Mouse (Mus musculus) embryo, embryonic 9.5 days (tissue): ENCODE measurements at regions not wholly inside any gene's neighbourhood (a gene's known extent, or its start where the extent isn't known, plus 50 kb on each side); places are given as distances from the start of the nearest gene placed in this dataset.

Experiments used
- DNase-seq: peaks from one replicate; pipeline ENCODE4 v3.0.0-alpha.2; 2017; ENCODE audit errors: extremely low spot score

DNA sequence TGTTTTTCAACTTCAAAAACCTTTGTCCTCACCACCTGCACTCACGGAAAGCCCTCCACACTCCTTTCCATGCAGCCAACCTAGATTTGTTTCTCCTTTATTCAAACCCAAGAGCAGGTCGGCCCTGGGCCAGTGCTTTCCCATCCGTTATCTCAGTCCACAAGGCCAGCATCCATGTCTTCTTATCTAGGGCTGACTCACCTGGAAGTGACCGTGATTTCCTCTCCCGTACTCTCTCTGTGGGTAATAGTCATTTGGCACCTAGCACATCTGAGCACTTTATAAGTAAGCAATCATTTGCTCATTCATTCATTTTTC, 106.2 kb downstream of the Rassf10 start:
- DNase-seq = no peak

DNA sequence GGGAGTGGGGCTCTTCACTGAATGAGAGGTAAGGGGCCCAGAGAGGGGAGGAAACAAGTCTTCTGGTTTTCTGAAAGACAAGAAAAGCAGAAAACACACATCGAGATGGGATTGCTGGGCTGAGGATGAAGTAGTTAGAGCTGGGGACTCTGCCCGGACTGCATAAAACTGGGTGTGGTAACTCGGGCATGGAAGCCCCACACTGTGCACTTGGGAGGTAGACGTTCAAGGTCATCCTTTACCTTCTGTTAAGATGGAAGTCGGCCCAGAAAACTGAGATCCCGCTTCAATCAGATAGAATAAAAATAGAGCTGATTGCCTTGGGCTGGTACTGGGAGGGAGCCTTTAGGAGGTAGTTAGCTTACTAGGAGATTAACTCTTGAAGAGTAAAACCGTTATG, 107.2 kb downstream of the Rassf10 start:
- DNase-seq = no peak

DNA sequence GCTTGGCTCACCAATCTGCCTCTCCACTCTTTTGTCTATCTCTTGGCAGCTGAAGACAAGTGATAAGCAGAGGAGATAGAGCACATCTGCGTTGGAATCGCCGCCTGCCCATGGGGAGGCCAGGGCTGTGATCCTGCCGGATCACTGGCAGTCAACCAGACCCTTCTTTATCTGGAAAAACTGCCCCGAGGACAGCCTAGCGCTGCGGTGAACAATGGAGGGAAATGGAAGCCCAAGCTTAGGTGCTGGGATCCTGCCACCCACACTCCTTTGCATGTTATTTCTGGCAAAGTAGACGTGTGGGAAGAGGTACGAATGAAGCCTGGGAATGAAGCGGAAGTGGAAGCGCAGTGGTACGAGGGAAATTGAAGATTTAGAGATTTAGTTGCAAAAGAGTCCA, 112.8 kb downstream of the Rassf10 start:
- no peak for DNase-seq

DNA sequence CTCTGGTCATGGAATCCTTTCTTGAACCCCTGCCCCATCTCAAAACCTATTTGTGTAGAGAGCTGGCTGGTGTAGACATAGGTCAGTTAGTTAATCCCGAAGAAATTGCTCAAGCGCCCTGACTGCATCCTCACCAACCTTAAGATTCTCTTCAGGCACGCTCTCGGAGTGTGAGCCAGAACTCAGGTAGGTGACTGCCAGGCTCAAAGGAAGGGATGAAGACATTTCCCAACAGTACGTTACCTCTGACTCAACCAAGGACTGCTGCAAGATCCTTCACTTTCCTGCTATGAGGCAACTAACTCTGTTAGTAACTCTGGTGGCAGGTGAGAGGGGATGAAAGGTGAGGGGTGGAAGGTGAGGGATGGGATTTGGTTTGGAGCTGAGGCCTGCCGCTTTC, 114.5 kb downstream of the Rassf10 start:
- no peak for DNase-seq

DNA sequence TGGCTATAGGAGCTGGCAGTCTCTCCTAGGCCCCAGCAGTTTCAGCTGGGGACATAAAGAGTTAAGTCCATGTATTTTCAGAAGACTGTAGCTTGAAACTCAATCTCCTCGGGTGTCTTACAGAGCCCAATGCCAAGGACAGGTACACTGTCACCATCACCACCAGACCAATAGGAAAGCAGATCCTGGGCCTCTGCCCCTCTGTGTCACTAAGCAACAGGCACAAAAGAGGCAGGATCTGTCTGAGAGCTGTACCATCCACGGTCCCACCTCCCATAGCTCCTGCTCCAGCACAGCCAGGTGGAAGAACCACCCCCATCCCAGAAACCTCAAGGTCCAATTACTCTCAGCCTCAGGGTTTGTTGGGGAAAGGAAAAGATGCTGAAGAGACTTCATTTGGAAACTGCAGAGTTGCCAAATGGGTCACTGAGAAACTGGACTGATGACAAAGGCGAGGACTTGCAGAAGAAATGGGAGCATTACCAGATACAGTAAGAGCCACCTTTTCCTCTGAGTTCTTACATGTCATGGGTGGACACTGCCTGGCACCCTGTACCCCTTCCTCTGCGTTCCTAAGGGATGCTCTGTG, 115.7 kb downstream of the Rassf10 start:
- no peak for DNase-seq

DNA sequence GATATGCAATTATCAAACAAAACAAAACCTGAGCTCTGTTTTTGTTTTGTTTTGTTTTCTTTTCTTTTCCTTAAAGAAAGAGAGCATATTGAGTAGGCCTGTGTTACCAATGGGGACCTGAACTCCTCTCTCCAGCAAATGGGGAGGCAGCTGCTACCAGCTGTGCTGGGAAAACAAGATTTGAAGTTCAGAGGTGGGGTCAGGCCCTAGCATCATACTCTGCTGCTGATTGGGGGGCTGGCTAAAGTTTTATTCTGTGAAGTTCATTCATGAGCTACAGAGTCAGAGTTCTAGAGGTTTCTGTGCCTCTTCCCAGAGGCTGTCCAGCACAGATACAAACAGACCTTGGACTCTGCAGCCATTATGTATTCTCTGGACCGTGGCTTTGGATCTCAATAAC, 117.7 kb downstream of the Rassf10 start:
- DNase-seq = no peak

DNA sequence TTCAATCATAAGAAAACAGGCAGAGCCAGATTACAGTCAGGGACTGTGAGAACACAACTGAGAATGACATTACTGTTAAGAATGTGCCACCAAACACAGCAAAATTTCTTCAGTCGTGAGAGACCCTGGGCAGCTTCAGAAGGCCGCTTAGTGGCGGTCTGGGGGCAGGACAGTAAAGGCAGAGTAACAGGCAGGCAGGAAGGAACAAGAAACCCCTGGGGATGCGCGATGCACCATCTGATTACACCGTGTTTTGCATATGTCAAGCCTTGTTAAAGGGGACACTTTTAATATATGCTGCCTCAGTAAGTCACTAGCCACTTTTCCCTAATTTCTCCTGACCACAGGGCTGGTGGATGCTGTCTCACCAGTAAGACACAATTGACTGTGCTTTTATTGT, 120.0 kb downstream of the Rassf10 start:
- no peak for DNase-seq

DNA sequence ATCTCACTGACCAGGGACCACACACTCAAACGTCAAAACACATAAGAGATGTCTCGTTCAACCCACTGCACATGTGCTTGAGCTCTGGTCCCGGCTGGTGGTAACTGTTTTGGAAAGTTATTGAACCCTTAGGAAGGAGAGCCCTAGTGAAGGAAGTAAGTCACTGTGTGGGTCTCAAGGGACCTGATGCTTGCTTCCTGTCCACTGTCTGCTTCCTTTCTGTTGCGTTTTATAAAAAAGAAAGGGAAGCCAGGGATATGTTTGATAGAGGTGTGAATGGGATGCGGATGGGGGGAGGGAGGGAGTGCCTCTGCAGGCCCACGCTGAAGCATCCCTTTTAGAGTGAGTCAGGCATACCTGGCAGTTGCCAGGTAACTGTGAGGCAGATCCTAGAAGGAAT, 121.6 kb downstream of the Rassf10 start:
- DNase-seq = no peak

DNA sequence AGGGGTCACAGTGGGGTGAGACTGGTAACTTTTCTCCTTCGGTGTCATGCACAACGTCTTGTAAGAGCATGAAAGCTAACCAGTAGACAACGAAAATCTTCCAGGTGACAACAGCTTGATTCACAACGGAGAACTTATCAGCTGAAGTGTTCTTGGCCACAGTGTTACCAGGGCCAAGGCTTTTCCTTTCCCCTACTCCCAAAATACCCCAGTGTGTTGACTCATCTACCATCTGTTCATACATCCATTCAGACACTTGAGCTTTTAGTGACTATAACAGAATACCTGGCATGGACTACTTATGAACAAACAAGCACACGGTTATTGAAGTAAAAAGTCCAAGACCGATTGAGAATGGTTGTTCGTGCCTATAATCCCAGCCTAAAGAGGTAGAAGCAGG, 122.5 kb downstream of the Rassf10 start:
- no peak for DNase-seq

DNA sequence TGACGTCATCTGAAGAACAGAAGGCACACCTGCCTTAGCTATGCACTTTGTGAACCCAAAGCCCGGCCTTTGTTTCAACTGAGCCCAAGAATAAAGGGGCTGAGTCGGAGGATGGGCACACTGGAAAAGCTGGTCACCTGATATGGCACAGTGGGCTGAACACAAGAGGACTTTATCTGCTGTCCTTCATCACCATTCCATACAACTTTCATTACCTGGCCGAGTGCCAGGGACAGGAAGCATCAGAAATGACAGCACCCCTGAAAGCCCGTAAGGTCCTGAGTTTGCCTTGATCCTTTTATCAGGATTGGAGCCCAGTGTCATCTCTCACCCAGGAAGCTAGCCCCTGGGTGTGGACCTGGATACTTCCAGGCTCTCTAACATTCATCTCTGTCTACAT, 126.1 kb upstream of the Arntl start:
- DNase-seq = no peak

DNA sequence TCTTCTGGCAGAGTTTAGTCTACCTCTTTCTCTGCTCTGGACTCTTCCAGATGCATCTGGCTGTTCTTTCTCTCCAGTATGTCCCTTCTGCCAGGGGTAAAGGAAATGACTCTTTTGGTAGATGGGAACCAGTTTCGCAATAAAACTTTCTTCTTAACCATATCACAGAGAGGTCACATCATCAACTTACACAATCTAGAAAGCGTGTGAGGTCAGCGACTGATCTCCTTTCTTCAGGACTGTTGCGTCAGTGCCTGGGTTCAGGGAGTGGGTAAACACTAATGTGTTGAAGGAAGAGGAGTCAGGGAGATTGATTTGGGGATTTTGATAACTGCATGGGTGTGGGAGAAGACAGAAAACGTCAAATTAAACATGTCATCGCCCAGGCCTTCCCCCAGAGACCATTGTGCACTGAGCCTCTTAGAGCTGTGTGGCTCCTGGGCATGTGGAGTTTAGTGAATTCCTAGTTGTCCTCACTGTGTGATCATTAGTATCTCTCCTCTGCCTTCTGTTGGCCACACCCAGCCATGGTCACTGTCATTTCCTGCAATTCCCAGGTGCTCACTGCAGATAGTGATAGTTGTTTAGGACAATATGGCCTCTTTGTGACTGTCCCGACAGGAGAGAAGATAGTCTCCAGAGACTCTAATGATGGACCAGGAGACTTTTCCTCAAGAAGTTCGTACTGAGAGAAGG, 122.2 kb upstream of the Arntl start:
- no peak for DNase-seq

DNA sequence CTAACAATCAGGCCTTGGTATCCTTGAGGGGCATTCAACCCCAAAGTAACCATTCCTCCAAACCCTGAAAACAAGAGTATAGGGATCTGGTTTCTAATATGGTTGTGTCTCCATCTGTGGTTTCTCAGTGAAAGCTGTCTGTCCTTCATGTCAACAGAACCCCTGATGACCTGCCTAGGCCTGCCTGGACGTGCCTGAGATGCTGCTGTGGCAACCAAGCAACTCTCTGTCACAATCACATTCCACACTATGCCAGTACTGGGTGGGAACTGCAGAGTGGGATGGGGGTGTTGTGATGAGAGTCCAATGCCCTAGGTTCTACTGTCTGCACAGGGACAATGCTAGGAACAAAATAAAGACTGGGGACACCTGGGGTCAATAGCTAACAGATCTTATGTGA, 121.1 kb upstream of the Arntl start:
- DNase-seq = no peak

DNA sequence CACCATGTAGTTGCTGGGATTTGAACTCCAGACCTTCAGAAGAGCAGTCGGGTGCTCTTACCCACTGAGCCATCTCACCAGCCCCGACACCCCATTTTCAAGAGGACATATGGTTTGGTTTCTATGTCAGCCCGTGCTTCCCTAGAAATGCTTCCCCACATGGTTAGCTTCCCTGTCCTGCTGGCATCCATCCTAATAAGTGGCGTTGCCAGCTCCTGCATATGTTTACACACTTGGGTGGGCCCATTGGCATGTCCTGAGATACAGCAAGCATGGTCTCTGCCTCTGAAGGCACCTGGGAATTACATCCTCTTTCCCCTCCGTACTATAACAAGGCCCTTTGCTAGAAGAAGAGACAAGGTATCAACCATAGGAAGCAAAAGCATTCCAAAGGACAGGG, 119.6 kb upstream of the Arntl start:
- no peak for DNase-seq

DNA sequence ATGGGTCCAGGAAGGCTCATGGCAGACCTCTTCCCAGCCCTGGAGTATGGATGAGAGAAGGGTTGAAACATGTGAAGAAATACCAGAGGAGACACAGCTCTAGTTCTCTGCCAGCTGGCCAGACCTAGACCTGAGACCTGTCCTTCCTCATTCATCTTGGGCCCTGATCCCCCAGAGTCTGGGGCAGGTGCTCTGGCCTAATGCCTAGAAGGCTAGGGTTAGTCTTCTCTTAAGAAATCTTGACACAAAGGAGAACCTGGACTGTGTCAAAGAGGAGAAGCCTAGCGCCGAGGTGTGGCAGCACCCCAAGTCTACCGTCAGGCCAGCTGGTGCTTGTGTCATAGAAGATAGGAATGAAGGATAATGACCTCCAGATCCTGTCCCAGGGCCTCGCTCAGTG, 118.2 kb upstream of the Arntl start:
- no peak for DNase-seq

DNA sequence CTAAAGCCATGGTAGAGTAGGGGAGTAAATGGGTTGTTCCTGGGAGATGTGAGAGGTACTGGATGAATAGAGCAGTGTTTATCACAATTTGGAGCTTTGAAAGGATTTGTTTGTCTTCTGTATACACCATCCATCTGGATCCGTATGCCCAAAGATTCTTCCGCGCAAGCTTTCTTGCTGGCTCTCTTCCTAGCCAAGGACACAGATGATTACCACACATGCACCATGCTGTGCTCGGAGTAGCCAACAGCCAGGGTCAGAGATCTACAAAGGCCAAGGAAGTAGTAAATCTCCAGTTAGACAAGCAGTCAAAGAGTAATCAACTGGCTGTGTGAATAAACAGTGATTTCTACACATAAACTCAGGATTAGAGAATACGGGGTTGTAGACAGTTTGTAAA, 113.3 kb upstream of the Arntl start:
- DNase-seq = no peak

DNA sequence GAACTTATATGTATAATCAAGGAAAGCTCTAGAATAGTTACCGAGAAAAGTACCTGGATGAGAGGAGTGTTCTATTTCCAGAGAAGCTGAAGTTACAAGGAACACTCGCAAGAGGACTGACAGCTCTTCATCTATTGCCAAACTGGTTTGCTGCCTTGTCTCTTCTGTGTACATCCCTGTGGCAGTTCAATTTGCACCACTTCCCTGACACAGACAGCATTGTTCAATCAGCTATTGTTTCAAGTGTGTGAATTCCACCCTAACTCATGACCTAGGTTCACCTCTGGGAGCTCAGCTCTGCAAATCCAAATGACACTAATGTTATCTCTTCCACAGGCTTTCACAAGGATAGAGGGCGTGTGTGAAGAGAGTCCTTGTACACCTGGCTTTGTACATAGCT, 112.2 kb upstream of the Arntl start:
- no peak for DNase-seq

DNA sequence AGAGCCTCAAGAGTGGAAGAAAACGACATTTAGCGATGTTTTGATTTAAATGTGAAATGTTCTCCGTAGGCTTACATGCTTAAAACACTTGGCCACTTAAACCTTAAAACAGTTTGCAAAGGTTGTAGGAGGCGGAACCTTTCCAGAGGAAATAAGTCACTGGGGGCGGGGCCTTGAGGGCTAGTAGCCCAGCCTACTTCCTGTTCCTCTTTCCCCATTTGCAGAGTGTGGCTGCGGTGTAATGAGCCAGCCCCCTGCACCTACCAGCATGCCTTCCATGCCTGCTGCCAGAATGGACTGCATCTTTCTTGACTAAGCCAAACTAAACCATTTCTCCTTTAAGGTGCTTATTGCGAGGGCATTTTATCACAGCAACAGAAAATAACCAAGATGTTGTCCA, 103.0 kb upstream of the Arntl start:
- no peak for DNase-seq

DNA sequence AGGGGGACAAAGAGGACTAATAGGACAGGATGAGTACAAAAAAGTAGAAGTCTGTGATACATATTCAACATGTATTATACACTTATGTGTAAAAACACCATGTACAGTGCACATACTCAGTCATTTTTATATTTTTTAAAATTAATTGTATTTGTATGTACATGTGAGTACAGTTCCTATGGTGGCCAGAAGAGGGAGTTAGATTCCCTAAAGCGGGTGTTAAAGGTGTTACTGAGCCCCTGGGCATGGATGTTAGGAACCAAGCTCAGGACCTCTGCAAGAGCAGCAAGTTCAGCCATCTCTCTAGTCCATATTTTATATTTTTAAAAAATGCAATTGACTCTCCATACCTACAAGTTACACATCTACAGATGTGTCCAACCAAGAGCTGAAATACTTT, 101.9 kb upstream of the Arntl start:
- DNase-seq = no peak

DNA sequence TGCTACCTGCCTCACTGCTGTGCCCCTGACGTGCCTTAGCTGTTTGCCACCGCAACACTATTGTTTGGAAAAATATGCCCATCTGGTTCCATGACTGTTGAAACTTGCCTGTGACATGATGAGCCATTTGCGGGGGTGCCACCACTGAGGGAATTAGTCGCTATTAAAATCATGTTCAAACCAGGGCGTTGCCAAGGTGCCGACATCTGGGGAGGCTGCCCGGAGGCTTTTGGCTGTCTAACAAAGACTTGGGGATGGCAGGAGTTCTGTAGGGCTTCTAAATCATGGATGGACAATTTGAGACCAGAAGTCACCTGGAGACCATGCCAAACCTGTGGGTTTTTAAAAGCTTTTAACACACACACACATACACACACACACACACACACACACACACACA, 100.5 kb upstream of the Arntl start:
- no peak for DNase-seq

DNA sequence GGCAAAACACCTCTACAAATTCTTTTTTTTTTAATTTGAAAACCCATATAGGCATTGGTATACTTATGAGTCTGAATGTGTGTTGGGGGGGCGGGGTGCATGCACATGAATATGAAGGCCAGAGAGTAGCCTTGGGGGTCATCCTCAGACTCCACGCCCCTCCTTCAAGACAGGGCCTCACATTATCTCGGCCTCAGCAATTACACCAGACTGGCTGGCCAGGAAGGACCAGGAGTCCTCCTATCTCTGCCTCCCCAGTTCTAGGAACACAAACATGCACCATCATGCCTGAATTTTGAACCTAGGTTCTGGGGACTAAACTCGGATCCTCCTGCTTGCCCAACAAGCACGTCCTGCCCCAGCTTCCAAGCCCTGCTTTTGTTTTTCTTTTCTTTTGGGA, 99.3 kb upstream of the Arntl start:
- DNase-seq = no peak

DNA sequence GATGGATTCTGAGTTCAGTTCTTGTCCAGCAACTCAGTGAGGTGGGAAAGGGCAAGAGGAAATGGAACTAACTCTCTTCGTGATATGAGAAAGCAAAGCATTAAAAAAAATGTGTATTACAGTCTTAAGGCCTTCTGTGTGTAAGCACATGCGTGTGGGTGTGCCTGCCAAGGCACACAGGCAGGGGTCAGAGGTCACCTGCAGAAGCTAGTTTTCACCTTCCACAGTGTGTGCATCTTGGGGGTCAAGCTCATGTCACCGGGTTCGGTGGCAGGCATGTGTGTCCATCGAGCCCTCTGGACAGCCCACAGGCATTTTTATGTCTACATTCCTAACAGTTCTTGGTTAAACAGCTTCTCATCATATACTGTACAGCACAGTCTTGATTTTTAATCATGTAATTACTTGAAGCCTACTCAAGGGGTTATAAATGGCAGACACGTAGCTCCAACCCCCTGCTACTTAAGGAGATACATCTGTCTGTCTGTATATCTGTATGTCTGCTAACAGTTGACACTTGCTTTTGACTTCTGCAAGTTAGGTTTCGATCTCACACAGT, 98.7 kb upstream of the Arntl start:
- no peak for DNase-seq

DNA sequence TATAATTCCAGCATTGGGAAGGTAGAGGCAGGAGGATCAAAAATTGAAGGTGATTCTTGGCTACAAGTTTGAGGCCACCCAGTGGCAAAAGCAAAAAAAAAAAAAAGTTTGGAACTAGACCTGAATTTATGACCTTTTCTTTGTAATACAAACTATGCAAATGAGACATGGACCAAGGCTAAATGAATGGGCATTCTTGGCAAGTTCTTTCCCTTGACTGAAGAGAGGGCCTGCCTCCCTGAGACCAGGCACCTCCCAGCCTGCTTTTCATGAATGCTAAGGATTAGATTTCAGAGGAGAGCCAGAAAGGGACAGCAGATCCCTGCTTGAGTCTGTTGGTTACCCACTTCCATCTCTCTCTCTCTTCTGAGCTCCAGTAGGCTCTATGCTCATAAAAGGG, 97.8 kb upstream of the Arntl start:
- no peak for DNase-seq

DNA sequence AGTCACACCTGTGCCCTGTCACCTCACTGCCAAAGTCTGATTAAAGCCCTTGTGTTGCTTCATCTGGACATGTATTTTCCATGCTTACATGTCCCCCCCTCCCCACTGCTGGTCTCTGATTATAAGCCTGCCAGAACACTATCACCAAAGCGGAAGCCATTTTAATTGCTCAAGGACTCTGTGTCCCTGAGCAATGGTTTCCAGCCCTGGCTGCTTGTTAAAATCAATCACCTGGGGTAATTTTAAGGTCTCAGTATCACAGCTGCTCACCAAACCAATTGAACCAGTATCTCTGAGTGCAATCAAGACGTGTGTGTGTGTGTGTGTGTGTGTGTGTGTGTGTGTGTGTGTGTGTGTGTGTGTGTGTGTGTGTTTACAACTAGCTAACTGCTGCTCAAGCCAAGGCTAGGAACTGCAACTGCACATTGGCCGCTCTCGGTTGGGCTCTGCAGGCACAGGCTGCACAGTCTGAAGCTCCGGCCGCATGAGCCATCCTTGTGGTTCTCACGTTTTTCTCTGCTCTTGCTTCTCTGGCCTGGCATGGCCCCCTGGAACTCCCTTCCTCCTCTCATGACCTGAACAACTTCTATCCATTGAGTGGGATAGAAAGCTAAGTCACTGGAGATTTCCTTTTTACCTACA, 96.3 kb upstream of the Arntl start:
- DNase-seq = no peak
